Mouse (Mus musculus) bone marrow, adult 2 months (tissue): ENCODE measurements at regions not wholly inside any gene's neighbourhood (a gene's known extent, or its start where the extent isn't known, plus 50 kb on each side); places are given as distances from the start of the nearest gene placed in this dataset.

ENCODE experiments used
- CTCF ChIP-seq: fragments of 200-500 bp; IDR thresholded peaks from 2 replicates; pipeline ENCODE4 v1.5.1; 2011; ENCODE audit warnings: low read length, control low read depth; ENCODE audit not compliant: control insufficient read depth, insufficient read depth
- POLR2A ChIP-seq: fragments of 200-500 bp; IDR thresholded peaks from 2 replicates; pipeline ENCODE4 v1.6.1; 2011; ENCODE audit warnings: low read depth, mild to moderate bottlenecking, control low read depth, low read length, borderline replicate concordance; ENCODE audit not compliant: control insufficient read depth

- TF ChIP-seq CTCF (no peak), POLR2A (no peak)
These were observed 412.0 kb upstream of the Cntn6 start for GRCm38 (mm10) chr6:104080581-104080980.
